Mouse (Mus musculus) lung, postnatal 0 days (tissue): ENCODE data around the gene Fastkd5.

Experiments used
- CTCF ChIP-seq: IDR thresholded peaks from 2 replicates; pipeline ENCODE4 v1.5.1; 2016; ENCODE audit warnings: antibody characterized with exemption, mild to moderate bottlenecking
- EP300 ChIP-seq: IDR thresholded peaks from 2 replicates; pipeline ENCODE4 v1.6.1; 2016; ENCODE audit warnings: antibody characterized with exemption, mild to moderate bottlenecking, control low read depth

DNA sequence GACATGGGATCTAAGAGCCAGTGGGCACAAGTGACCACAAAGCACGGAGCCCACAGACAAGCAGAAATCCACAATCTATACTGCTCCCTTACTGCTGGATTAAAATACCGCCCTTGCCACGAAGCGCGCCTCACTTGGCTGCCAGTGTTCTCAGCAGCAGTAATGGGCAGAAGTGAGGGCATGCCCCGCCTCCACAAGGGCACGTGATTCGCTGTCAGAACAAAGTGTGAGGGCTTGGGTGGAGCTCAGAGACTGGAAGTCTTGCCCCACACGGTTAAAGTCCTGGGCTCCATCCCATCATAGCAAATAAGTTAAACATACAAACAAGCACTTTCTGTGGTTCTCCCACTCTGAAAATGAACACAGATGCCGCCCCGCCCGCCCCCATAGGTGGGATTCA lies 52.2 kb downstream of the Fastkd5 start:
- no peak for TF ChIP-seq CTCF
- no peak for TF ChIP-seq EP300
